Mouse (Mus musculus): ENCODE results near the gene Sh3kbp1.

DNA sequence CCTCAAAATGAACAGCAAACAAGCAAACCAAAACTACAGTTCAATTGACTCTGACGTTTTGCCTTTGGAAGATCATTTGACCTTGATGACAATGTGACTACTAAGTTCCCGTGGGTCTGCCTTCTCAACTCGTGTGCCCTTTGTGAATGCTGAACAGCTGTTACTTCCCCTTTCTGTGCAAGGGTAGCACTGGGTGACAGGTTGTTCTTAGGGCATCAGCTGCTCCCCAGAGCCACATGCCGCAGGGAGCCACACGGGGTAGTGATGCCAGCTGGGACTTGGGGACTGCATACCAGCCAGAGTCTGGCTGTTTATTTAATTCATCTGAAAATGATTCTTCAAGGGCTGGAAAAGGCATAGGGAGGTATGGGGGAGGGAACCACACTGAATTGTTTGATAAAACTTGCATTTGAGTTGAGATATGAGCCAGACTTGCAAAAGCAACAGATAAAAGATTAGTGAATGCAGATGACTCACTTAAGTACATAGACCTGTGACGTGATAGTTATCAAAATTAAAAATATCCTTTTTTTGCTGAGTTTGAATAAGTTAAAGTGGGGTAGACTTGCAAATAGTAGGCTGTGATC, 108.5 kb downstream of the Sh3kbp1 start:
- no peak for TF ChIP-seq GABPA (IDR thresholded peaks at IDR 0.05; ENCODE audit: insufficient replicate concordance, low read depth, low read length)
- no peak for TF ChIP-seq IRF4 (IDR thresholded peaks at IDR 0.05; ENCODE audit: low read depth, low read length)
- no peak for TF ChIP-seq CTCF (conservative IDR thresholded peaks at IDR 0.05 in 1 of 2, IDR thresholded peaks at IDR 0.05 in 1 of 2; ENCODE audit: low read depth in 2 of 2, low read length in 2 of 2)
- no peak for TF ChIP-seq POLR2A (IDR thresholded peaks at IDR 0.05; ENCODE audit: low read depth, low read length)
- TF ChIP-seq MAFK (IDR thresholded peaks at IDR 0.05; ENCODE audit: insufficient replicate concordance, low read length): no peak
